Mouse (Mus musculus) right cerebral cortex, adult 2 months (tissue): ENCODE measurements around the gene Zfpm1.
"Not testable (repeated sequence)": the region's sequence is repeated elsewhere in the genome, so short reads cannot be mapped to it uniquely, and the experiment has no call there.

Experiments
- DNase-seq, 2 experiments: peaks; one replicate each; pipeline ENCODE4 v3.0.0; 2021 to 2022; ENCODE audit warnings: low spot score in 2 of 2

Zfpm1 gene

DNA sequence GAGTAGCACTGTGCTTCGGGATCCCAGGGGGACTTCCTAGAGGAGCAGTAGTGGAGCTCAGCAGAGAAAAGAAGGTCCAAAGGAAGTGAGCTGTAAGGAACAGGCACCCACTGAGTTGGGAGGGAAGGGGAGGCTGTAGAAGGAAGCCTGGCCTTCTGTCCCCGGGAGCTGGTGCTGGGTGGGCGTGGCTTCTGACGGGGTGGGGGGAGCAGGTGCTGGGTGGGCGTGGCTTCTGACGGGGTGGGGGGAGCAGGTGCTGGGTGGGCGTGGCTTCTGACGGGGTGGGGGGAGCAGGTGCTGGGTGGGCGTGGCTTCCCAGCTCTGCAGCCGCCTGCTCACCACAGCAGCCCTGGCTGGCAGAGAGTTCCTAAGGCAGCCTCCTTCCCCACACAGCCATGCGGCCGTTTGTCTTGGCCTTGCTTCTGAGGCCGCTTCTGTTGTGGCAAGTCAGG is 42.0 kb downstream of the Zfpm1 start:
- not testable (repeated sequence) for DNase-seq

DNA sequence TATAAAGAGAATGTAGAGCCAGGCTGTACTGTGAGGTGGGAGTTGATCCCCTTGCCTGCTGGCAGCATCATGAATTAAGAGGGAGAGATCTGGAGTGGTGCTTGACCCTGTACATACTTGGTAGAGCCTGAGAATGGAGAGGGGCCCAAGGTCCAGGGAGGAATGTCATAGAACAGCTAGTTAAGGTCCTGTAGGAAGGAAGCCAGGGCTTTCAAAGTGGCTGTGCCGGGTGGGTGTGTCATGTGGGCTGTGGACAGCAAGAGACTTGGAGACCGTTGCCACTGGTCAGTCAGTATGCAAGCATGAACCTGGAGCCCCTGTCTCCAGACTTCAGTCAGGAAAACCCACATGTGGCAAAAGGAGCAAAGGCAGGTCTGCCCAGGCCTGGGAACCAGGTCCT is 43.3 kb downstream of the Zfpm1 start:
- DNase-seq = no peak

DNA sequence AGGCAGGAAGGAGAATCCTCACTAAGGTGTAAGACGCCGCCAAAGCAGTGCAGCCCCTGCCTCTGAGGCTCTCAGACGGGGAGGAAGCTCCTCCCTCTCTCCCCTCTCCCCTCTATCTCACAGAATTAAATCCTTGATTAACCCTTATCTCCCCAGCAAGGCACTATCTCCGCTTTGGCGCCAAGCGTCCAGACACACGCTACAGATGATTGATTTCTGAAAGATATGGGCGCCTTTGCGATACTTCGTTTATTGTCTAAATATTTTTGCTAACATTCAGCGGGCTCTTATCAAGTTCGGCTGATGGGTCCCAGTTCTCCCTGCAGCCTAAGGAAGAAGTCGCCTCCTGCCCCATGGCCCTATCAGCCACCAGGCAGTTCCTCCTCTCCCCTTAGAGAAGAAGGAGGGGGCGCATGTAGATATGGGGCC is 44.2 kb downstream of the Zfpm1 start:
- no peak for DNase-seq

DNA sequence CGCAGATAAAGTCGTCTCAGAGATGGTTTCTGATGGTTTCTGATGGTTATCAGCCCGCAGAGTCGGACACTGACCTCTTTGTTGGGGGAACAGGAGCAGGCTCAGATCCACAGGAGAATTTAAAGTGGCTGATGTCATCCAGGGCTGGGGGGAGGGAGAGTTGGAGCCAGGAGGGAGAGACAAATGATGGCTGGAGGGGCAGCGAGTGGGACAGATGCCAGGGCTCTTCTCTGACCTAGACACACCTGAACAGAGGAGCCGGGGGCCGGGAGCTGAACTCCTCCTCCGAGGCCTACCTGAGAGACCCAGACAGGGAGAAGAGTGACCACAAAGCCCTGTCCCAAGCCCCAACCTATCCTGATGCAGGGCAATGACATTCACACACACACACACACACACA is 47.1 kb downstream of the Zfpm1 start:
- DNase-seq = no peak

DNA sequence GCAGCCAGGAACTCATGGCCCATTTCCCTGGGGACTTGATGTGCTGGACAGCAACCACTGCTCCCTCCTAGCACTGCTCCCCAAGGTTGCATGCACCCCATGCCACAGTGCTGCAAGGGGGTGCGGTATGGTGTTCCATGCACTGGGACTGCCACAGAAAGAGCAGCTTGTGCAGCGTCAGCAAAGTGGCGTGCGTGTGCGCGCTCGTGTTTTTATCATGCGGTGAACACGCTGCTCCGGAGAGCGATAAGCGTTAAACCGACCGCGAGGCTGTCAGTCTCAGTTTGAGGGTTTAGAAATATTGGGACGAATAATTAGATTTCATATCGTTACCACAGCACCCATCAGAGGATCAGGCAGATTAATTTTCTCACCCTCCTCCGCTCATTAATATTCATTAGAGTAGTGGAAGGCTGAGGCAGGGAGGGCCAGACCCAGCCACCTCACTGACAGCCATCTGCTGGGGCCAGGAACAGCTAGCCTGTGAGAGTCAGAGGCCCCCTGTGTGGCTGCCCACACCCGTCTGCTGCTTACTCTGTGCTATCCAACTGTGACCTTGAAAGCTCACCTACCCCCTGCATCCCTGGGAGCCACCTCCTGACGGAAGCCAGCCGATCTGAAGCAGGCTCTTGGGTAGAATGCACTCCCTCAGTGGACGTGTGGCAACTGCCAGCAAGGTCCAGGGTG is 47.8 kb downstream of the Zfpm1 start:
- no peak for DNase-seq

DNA sequence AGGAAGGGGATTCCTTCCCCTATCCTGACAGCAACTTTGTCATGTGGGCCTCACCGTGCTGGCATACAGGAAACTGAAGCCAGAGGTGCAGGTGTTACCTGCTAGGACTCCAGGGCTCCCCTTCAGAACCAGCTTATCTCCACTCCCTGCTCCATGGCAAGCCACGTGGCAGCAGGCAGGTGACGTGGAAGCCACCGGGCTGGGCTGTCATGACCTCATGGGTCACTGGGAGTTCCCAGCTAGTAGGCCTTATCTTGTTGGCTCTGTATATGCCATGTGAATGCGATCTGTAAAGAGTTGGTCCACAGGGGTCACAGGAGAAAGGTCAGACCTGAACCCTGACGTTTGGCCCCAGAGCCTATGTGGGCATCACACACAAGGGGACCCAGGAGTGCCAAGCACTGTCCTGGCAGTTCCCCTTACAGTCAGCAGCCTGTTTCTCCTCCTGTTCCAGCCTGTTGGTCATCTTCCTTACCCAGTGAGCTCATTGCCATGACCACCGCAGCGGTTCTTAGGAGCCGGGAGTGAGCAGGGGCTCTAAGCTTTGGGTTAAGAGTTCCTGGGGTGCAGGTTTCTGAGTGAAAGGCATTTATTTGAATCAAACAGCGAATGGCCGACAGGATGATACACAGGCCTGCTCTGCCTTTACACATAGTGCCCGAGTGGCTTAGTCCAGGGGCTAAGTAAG is 48.6 kb downstream of the Zfpm1 start:
- DNase-seq = no peak

DNA sequence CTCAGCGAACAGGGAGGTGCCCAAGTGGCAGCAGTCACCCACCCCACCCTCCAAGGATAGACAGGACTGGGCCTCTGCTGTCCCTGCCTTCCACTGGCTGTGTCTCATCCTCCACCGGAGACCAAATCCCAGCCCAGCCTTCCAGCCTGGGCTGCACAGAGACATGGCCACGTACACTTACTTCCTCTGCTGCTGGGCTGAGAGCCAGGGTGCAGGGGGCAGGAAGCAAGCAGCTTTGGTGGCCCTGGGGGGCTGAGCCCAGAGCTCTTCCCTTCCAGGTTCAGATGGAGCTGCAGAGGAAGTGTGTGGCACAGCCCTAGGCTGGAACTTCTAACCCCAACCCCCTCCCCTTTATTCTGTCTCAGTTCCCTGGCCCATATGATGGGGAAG is 49.2 kb downstream of the Zfpm1 start:
- DNase-seq = no peak

DNA sequence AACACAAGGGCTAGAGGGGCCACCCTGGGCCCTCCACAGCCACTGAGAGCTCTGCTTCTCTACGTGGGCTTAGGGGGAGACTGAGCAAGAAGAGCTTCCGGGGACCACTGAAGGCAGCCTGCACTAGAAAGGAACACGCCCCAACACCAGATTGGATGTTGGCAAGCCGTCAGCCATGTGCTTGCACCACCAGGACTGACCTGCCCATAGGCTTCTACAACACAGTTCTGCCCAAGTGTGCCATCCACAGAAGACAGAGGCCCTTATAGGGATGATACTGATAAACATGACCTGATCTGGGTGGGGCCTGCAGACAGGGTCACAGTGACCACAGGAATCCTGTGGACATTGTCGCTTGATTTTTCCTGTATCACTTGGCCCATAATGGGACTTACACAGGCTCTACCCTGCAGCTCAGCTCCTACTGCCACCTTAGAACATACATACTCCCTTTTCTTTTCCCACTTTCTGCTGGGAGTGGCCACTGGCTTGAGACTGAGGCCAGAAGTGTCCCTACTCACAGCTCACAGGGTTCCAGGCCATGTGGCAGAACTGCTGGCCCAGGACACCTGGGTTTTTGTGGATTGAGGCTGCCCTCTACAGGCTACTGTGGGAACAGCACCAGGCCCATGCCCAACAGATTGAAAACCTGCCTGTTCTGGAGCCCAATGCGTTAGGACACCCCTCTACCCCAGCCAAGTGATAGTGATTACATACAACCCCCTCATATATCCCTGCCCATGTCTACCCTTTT is 51.0 kb downstream of the Zfpm1 start:
- peak; percentile 86 to 89 for DNase-seq

DNA sequence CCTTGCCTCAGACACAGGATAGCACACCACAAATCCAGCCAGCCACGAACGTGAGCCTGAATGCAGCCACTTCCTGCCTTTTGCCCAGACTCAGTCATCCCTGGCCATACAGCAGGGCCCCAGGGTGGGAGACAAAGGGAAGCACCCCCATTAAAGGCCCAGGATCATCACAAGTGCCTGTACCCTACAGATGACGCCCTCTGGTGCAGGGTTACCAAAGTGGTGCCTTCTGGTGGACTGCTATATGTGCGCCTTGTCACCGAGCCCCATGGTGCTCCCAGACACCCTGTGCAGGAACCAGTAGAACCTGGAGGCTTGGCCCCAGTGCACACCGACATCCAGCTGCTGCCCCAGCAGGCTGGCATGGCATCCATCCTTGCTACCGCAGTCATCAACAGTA is 51.6 kb downstream of the Zfpm1 start:
- no peak for DNase-seq

DNA sequence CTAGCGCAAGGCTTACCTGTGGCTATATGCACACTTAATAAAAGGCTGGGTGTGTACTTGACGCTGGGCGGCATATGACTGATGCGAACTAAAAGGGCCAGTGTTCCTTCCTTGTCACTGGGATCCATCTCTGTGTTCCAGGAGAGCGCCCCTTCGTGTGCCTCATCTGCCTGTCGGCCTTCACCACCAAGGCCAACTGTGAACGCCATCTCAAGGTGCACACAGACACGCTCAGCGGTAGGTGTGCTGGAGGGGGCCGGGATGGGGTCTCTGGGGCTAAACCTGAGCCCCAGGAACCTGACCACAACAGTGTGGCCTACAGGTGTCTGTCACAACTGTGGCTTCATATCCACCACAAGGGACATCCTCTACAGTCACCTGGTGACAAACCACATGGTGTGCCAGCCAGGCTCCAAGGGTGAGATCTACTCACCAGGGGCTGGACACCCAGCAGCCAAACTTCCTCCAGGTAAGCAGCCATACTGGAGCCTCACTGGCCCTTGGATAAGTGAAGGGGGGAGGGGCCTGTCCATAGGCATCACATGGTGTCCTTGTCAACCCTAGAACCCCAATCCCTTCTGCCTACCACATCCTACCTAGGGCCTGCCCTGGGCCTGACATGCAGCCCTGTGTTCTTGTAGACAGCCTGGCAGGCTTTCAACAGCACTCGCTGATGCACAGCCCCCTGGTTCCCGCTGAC is 53.0 kb downstream of the Zfpm1 start:
- DNase-seq = no peak

DNA sequence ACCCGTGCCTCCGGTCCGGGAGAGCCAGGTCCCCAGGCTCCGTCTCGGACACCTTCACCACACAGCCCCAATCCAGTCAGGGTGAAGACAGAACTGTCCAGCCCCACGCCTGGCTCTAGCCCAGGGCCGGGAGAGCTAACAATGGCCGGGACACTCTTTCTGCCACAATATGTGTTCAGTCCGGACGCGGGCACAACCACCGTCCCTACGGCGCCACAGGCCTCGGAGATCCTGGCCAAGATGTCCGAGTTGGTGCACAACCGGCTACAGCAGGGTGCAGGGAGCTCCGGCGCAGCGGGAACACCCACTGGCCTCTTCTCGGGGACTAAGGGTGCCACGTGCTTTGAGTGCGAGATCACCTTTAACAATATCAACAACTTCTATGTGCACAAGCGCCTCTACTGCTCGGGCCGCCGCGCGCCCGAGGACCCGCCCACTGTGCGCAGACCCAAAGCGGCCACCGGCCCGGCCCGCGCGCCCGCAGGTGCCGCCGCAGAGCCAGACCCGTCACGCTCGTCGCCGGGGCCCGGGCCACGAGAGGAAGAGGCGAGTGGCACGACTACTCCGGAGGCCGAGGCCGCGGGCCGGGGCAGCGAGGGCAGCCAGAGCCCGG is 53.8 kb downstream of the Zfpm1 start:
- no peak for DNase-seq

DNA sequence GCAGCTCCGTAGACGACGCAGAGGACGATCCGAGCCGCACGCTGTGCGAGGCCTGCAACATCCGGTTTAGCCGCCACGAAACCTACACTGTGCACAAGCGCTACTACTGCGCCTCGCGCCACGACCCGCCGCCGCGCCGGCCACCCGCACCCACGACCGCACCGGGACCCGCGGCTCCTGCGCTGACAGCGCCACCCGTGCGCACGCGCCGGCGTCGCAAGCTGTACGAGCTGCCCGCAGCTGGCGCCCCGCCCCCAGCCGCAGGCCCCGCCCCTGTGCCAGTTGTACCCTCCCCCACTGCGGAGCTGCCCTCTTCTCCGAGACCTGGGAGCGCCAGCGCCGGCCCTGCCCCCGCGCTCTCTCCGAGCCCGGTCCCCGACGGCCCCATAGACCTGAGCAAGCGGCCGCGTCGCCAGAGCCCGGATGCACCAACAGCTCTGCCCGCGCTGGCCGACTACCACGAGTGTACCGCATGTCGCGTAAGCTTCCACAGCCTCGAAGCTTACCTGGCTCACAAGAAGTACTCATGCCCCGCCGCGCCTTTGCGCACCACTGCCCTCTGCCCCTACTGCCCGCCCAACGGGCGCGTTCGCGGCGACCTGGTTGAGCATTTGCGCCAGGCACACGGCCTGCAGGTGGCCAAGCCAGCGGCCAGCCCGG is 54.4 kb downstream of the Zfpm1 start:
- DNase-seq = peak; percentile 48 to 53

DNA sequence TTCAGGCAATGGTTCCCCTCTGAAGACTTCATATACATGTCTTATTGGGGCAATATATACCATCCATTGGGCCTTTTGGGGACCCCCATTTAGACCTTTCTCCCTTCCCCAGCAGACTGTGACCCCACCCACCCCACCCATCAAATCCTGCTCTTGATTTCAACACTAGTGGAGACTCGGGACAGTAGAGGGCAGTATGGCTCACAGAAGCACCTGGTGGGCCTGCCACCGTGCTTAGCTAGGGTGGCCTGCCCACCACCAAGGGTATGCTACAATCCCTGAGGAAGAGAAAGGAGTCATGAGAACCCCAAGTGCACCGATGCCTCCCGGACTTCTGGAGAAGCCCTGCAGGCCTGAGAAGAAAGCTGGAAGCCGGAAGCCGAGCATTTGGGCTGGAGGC is 56.9 kb downstream of the Zfpm1 start:
- no peak for DNase-seq

DNA sequence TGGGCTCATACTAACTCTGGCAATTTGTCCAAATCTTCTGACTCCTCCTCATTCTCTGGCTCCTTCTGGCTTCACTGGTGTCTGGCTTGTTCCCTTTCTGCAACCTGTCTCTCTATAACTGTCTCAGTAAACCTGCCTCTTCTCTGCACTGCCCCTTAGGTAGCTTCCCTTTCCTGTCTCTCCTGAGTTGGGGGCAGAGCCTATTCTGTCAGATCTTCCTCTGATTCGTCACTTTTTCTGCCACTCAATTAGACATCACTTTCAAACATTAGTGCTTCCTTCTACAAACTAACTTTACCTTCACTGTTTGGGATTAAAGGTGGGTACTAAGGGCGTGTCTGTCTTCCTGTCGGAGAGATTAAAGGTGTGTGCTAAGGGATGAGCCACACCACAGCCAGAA is 58.8 kb downstream of the Zfpm1 start:
- no peak for DNase-seq

DNA sequence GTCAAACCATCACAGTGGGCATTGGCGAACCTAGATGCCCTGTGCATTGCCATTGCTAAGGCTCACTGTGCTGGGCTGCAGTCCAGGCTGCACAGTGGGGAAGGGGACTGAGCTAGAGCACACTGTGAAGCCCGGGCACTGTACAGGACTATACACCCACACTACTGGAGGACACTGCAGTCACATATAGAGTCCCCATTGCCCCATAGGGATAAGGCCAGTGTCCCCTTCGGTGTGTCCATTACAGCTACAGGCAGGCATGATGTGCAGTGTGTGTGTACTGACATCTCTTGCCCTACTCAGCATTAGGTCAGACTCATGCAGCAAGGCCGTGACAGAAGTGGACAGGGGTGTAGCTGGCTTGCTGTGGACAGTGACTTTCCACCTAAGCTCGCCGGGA is 59.8 kb downstream of the Zfpm1 start:
- DNase-seq = no peak

DNA sequence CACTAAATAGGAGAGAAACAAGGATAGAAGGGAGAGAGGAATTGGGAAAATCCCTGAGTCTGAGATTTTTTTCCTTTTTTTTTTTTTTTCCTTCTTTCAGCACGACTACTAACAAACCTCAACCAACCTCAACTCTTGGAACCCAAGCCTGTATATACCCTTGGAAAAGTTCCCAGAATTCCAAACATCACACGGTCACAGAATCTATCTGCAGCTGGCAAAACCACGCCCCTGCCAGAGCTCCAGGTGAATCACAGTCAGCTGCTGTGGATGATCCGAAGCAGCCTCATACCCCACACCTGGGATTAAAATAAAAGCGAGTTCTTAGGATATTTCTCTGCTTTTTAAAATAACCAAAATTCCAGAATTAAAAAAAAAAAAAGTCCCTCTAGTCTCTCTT is 60.4 kb downstream of the Zfpm1 start:
- no peak for DNase-seq

DNA sequence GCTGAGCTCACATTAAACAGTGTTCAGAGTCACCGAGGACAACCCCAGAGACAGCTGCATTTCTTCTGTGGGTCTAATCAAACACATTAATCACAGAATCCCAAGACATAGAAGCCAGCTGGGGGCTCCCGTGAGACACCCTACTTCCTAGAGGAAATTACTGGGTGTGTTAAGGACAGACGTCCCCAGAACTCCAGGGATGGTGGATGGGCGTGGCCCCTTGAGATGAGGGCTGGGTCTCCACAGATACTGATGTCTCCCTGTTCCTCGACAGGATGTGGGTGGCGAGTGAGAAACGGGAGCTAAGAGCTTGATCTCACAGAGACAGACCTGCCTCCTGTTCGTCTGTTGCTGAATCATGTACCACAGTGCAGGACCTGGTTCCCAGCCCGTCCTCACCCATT is 60.9 kb downstream of the Zfpm1 start:
- peak; percentile 57 to 59 for DNase-seq

DNA sequence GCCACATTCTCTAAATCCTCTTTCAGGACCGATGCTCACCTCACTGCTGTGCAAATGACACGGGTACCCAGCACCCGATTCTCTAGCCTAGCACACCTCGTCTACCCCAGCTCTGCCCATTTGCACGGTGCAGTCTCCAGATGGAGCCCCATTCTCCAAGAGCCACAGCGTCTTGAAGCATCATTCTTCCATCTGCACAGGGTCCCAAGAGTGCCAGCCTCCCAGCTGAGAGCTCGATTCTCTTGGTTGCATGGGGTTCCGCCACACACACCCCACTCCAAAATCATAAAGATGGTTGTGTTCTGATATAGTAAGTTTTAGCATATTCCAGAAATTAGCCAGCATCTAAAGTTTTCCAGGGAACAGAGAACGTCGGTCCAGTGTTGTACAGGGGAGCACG is 61.4 kb downstream of the Zfpm1 start:
- DNase-seq = no peak

DNA sequence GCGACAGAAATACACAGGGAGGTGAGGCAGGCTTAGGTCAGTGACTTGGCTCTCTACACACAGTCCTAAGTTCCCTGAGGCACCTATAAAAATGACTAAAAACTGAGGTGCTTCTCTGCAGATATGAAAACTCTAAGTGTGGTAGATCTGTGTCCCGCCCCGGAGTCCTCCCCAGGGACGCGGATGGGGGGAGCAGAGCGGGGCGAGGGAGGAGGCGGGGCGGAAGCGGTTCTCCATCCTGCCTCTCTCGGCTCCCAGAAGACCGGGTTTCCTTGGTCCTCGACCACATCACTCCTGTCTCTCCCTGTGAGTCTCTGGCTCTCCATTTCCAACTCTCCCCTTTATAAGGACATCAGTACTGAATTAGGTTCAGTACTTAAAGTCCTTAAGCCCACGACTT is 61.8 kb downstream of the Zfpm1 start:
- DNase-seq = peak in 1 of 2 experiments; percentile 36

DNA sequence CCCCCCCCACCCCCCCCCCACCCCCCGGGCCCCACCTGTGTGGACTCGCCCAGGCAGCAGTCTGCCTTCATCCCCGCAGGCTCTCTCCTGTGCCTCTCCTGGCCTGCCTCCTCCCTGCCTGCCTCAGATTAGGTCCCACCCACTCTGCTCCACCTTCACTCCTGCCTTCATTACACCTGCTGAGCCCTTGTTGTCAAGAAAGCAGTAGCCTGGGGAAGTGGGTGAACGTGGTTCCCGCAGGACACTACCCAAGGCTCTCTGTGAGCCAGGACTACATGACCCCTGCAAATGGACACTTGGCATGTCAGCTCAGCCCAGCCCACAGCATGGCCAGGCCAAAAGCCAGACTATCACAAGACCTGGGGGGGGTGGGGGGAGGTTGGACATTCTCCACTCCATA is 62.3 kb downstream of the Zfpm1 start:
- no peak for DNase-seq
